Mouse (Mus musculus): ENCODE measurements at regions not wholly inside any gene's neighbourhood (a gene's known extent, or its start where the extent isn't known, plus 50 kb on each side); places are given as distances from the start of the nearest gene placed in this dataset.
"Not testable (repeated sequence)": the region's sequence is repeated elsewhere in the genome, so short reads cannot be mapped to it uniquely, and the experiment has no call there.

DNA sequence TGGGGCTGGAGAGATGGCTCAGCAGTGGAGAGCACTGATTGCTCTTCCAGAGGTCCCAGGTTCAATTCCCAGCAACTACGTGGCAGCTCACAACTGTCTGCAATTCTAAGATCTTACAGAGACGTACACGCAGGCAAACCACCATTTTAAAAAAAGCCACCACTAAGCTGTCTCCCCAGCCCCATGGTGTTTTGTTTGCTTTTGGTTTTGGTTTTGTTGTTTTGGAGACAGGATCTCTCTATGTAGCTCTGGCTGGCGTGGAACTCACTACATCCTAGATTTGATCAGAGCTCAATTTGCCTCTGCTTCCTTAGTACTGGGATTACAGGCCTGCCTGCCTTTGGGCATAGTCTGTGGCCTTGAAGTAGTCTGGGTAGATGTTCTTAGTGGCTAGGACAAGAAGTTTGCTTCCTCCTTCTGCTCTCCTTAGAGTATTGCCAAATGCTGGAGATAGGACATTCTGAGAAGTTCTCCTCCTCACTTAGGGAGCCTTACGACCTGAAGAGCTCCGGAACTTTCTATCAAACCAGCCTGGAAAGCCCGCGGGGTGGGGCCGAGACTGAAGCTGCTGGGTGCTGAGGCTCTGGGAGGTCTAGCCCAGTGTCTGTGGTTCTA lies 495.4 kb upstream of the Chrm3 start:
- CTCF ChIA-PET = not testable (repeated sequence)

DNA sequence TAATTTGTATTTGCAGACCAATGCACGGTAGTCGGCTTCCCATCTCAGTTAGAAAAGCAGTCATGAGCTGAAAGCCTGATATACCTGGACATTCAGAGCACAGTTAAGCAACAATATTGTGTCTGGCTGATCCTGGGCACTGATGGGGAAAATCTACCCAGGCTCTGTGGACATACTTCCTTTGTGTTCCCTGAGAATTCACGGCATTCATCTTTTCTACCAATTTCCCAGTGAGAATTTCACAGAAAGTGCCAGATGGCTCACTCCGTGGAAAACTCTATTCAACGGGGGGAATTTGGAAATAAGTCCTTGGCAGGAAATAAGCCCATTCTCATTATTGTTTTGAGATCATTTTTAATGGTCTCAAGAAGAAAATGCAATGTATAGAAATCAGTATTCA lies 484.6 kb upstream of the Chrm3 start:
- CTCF ChIA-PET = no interaction called here

DNA sequence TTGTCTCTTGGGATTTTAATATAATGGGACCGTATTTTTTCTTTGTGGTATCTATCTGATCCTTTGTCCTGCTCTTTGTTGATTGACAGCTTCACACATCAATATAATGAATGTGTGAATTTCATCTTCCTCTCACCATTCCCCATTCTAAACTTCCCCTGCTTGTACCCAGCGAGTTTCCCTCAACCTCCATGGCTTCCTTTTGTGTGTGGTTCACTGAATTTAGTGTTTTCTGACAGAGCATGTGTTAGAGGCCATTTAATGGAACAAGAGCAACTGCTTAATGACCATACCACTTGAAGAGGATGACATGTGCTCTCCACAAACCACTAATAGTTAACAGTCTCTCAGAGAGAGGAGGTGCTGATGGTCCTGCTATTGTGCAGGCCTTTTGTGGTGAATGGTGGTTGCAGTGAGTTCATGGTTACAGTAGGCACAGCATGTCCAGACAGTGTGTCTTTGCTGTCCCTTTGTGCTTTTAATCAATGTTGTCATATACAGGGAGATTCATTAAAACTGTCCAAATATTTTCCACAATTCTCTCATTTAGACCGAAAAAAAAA lies 438.8 kb upstream of the Chrm3 start:
- CTCF ChIA-PET = no interaction called here

Measured in spleen, embryonic (tissue).